Mouse (Mus musculus) cerebellum, adult 2 months (tissue): ENCODE results near the gene Olah.

Source experiments
- CTCF ChIP-seq: fragments of 200-500 bp; IDR thresholded peaks from 2 replicates; pipeline ENCODE4 v1.5.1; 2011; ENCODE audit warnings: low read depth, mild to moderate bottlenecking, control low read depth, low read length, moderate library complexity, borderline replicate concordance; ENCODE audit not compliant: insufficient read depth
- POLR2A ChIP-seq: fragments of 200-500 bp; IDR thresholded peaks from 2 replicates; pipeline ENCODE4 v1.6.1; 2011; ENCODE audit warnings: low read length, control low read depth, borderline replicate concordance; ENCODE audit not compliant: insufficient read depth

- TF ChIP-seq POLR2A (no peak), CTCF (no peak)
Observed at GRCm38 (mm10) chr2:3365127-3365526, 31.9 kb downstream of the Olah start.
